Mouse (Mus musculus): ENCODE results near the gene Znhit2. TPM values are rescaled to one million over a fixed set of nuclear protein-coding genes. Genes with fewer than 3 reads are reported as not detected.
A peak's percentile ranks its signal among the peaks of the same experiment; 100 is the strongest.

Znhit2 gene
- polyA plus RNA-seq, 1 experiment from 2014 or later, result 19.1 TPM

- WGBS (ENCODE audit: insufficient replicate concordance), result 45% methylated on average over 5 of the region's 5 CpGs
- no peaks in the 10 kb centered on the region for H3K9me3 ChIP-seq (replicated peaks)
- peak overlapping the region; percentile 98 for H3K27ac ChIP-seq (replicated peaks)
- peak overlapping the region; percentile 91 for H3K9ac ChIP-seq
- no peak for ATAC-seq (ENCODE audit: insufficient read depth)
- H3K4me2 ChIP-seq, result peak overlapping the region; percentile 100
- H3K36me3 ChIP-seq (replicated peaks), result peaks cover 21% of the 10 kb centered on the region
- H3K4me3 ChIP-seq (replicated peaks), result peak overlapping the region; percentile 89
- no peaks in the 10 kb centered on the region for H3K27me3 ChIP-seq
- peaks cover 71% of the 10 kb centered on the region for H3K4me1 ChIP-seq (replicated peaks)
Measured at GRCm38 (mm10) chr19:6062418-6062817, 1.4 kb downstream of the Znhit2 start.

- peak overlapping the region; percentile 100 for H3K4me2 ChIP-seq
- H3K9ac ChIP-seq, result peak overlapping the region; percentile 91
- peaks cover 21% of the 10 kb centered on the region for H3K36me3 ChIP-seq (replicated peaks)
- ATAC-seq (ENCODE audit: insufficient read depth), result no peak
- no peaks in the 10 kb centered on the region for H3K27me3 ChIP-seq
- WGBS (ENCODE audit: insufficient replicate concordance), result 83% methylated on average over 6 of the region's 6 CpGs
- peak overlapping the region; percentile 89; the same call in 1 of the 2 replicates for H3K4me3 ChIP-seq (replicated peaks)
- H3K27ac ChIP-seq (replicated peaks), result peak overlapping the region; percentile 98
- peaks cover 77% of the 10 kb centered on the region for H3K4me1 ChIP-seq (replicated peaks)
- H3K9me3 ChIP-seq (replicated peaks), result no peaks in the 10 kb centered on the region
Measured at GRCm38 (mm10) chr19:6063081-6063480, 2.1 kb downstream of the Znhit2 start.

GRCm38 (mm10) chr19:6066571-6066970, 5.6 kb downstream of the Znhit2 start:
- Histone ChIP-seq H3K4me1 (replicated peaks) (peaks cover 60% of the 10 kb centered on the region), H3K4me2 (peak overlapping the region; percentile 98), H3K36me3 (replicated peaks) (peaks cover 28% of the 10 kb centered on the region), H3K27ac (replicated peaks) (peak overlapping the region; percentile 82), H3K9me3 (replicated peaks) (no peaks in the 10 kb centered on the region), H3K4me3 (replicated peaks) (peak overlapping the region; percentile 60), H3K9ac (peak overlapping the region; percentile 60), H3K27me3 (no peaks in the 10 kb centered on the region)
- WGBS (ENCODE audit: insufficient replicate concordance), result 38% methylated on average over 5 of the region's 5 CpGs
- no peak for ATAC-seq (ENCODE audit: insufficient read depth)

- H3K36me3 ChIP-seq (replicated peaks), result peaks cover 29% of the 10 kb centered on the region
- H3K4me1 ChIP-seq (replicated peaks), result peaks cover 54% of the 10 kb centered on the region
- peak; percentile 61 for ATAC-seq (ENCODE audit: insufficient read depth)
- peak overlapping the region; percentile 60 for H3K9ac ChIP-seq
- H3K27me3 ChIP-seq, result no peaks in the 10 kb centered on the region
- H3K9me3 ChIP-seq (replicated peaks), result no peaks in the 10 kb centered on the region
- H3K4me2 ChIP-seq, result peak overlapping the region; percentile 98
- H3K4me3 ChIP-seq (replicated peaks), result peak overlapping the region; percentile 60
- H3K27ac ChIP-seq (replicated peaks), result peak overlapping the region; percentile 82
- under 1% methylated on average over 30 of the region's 30 CpGs for WGBS (ENCODE audit: insufficient replicate concordance)
Measured at GRCm38 (mm10) chr19:6067011-6067723, 6.2 kb downstream of the Znhit2 start.

- Histone ChIP-seq H3K9me3 (replicated peaks) (no peaks in the 10 kb centered on the region), H3K9ac (peak within 1 kb of the TSS; percentile 60), H3K36me3 (replicated peaks) (peaks cover 33% of the 10 kb centered on the region), H3K27ac (replicated peaks) (peak within 1 kb of the TSS; percentile 82), H3K27me3 (no peaks in the 10 kb centered on the region), H3K4me3 (replicated peaks) (peak within 1 kb of the TSS; percentile 60), H3K4me2 (peak within 1 kb of the TSS; percentile 98), H3K4me1 (replicated peaks) (peaks cover 47% of the 10 kb centered on the region)
- peak; percentile 85 for ATAC-seq (ENCODE audit: insufficient read depth)
- 14% methylated on average over 33 of the region's 33 CpGs for WGBS (ENCODE audit: insufficient replicate concordance)
Measured at GRCm38 (mm10) chr19:6067724-6068415, 6.9 kb downstream of the Znhit2 start, which contains the start of gene Tm7sf2. Gene Tm7sf2 (minus strand): TSS chr19:6068373.

- H3K9me3 ChIP-seq (replicated peaks), result no peaks in the 10 kb centered on the region
- peaks cover 40% of the 10 kb centered on the region for H3K4me1 ChIP-seq (replicated peaks)
- ATAC-seq (ENCODE audit: insufficient read depth), result no peak
- H3K36me3 ChIP-seq (replicated peaks), result peaks cover 34% of the 10 kb centered on the region
- H3K27me3 ChIP-seq, result no peaks in the 10 kb centered on the region
- no peak overlapping the region for H3K27ac ChIP-seq (replicated peaks)
- H3K4me3 ChIP-seq (replicated peaks), result no peak overlapping the region
- no peak overlapping the region for H3K9ac ChIP-seq
- WGBS (ENCODE audit: insufficient replicate concordance), result 68% methylated on average over 4 of the region's 4 CpGs
- no peak overlapping the region for H3K4me2 ChIP-seq
Measured at GRCm38 (mm10) chr19:6068951-6069350, 8.0 kb downstream of the Znhit2 start.

GRCm38 (mm10) chr19:6069851-6070250, 8.9 kb downstream of the Znhit2 start:
- H3K4me2 ChIP-seq, result no peak overlapping the region
- peaks cover 40% of the 10 kb centered on the region for H3K36me3 ChIP-seq (replicated peaks)
- no peak overlapping the region for H3K27ac ChIP-seq (replicated peaks)
- 72% methylated on average over 10 of the region's 10 CpGs for WGBS (ENCODE audit: insufficient replicate concordance)
- no peaks in the 10 kb centered on the region for H3K27me3 ChIP-seq
- no peak for ATAC-seq (ENCODE audit: insufficient read depth)
- H3K9ac ChIP-seq, result no peak overlapping the region
- H3K9me3 ChIP-seq (replicated peaks), result no peaks in the 10 kb centered on the region
- H3K4me3 ChIP-seq (replicated peaks), result no peak overlapping the region
- peaks cover 44% of the 10 kb centered on the region for H3K4me1 ChIP-seq (replicated peaks)

GRCm38 (mm10) chr19:6070571-6071250, 9.7 kb downstream of the Znhit2 start:
- Histone ChIP-seq H3K4me2 (no peak overlapping the region), H3K4me3 (replicated peaks) (no peak overlapping the region), H3K9me3 (replicated peaks) (no peaks in the 10 kb centered on the region), H3K9ac (no peak overlapping the region), H3K36me3 (replicated peaks) (peaks cover 41% of the 10 kb centered on the region), H3K27me3 (no peaks in the 10 kb centered on the region), H3K27ac (replicated peaks) (no peak overlapping the region), H3K4me1 (replicated peaks) (peaks cover 48% of the 10 kb centered on the region)
- 89% methylated on average over 31 of the region's 31 CpGs for WGBS (ENCODE audit: insufficient replicate concordance)
- ATAC-seq (ENCODE audit: insufficient read depth), result no peak

GRCm38 (mm10) chr19:6071261-6071660, 10.3 kb downstream of the Znhit2 start:
- WGBS (ENCODE audit: insufficient replicate concordance), result 89% methylated on average over 19 of the region's 19 CpGs
- Histone ChIP-seq H3K4me1 (replicated peaks) (peaks cover 48% of the 10 kb centered on the region), H3K9ac (no peak overlapping the region), H3K27ac (replicated peaks) (no peak overlapping the region), H3K27me3 (no peaks in the 10 kb centered on the region), H3K4me3 (replicated peaks) (no peak overlapping the region), H3K36me3 (replicated peaks) (peaks cover 41% of the 10 kb centered on the region), H3K9me3 (replicated peaks) (no peaks in the 10 kb centered on the region), H3K4me2 (no peak overlapping the region)
- ATAC-seq (ENCODE audit: insufficient read depth), result no peak

- H3K4me2 ChIP-seq, result no peak overlapping the region
- peak overlapping the region; percentile 42; the same call in 1 of the 2 replicates for H3K27ac ChIP-seq (replicated peaks)
- ATAC-seq (ENCODE audit: insufficient read depth), result no peak
- no peaks in the 10 kb centered on the region for H3K27me3 ChIP-seq
- 74% methylated on average over 5 of the region's 5 CpGs for WGBS (ENCODE audit: insufficient replicate concordance)
- no peak overlapping the region for H3K9ac ChIP-seq
- H3K36me3 ChIP-seq (replicated peaks), result peaks cover 40% of the 10 kb centered on the region
- no peak overlapping the region for H3K4me3 ChIP-seq (replicated peaks)
- H3K4me1 ChIP-seq (replicated peaks), result peaks cover 42% of the 10 kb centered on the region
- no peaks in the 10 kb centered on the region for H3K9me3 ChIP-seq (replicated peaks)
Measured at GRCm38 (mm10) chr19:6073889-6074288, 12.9 kb downstream of the Znhit2 start.
